Mouse (Mus musculus): Measurements from ENCODE around the gene Brd2. TPM values are rescaled to one million over a fixed set of nuclear protein-coding genes. Genes with fewer than 3 reads are reported as not detected.
A peak's percentile ranks its signal among the peaks of the same experiment; 100 is the strongest.

Brd2 gene
- polyA plus RNA-seq, 1 experiment from 2014 or later = 135 TPM

- H3K4me1 ChIP-seq = peaks cover 9% of the 10 kb centered on the region
- ATAC-seq (ENCODE audit: low FRiP score, low read depth) = 0 out of 2 replicates have a peak, but pooled peaks have one; percentile 19
- H3K9ac ChIP-seq = 0 out of 2 replicates have a peak overlapping the region, but pooled peaks have one; percentile 22
- no peak overlapping the region for H3K27ac ChIP-seq
- WGBS = 27% methylated on average over 18 of the region's 18 CpGs
- H3K36me3 ChIP-seq = no peaks in the 10 kb centered on the region
- no peaks in the 10 kb centered on the region for H3K27me3 ChIP-seq (replicated peaks)
- peak overlapping the region; percentile 39 for H3K4me2 ChIP-seq (replicated peaks)
- no peaks in the 10 kb centered on the region for H3K9me3 ChIP-seq
- no peak overlapping the region for H3K4me3 ChIP-seq
These were observed 6.7 kb upstream of the Brd2 start for GRCm38 (mm10) chr17:34128944-34129791.

GRCm38 (mm10) chr17:34128264-34128937 lies 6.0 kb upstream of the Brd2 start:
- peak overlapping the region; percentile 39 for H3K4me2 ChIP-seq (replicated peaks)
- 28% methylated on average over 13 of the region's 13 CpGs for WGBS
- ATAC-seq (ENCODE audit: low FRiP score, low read depth) = no peak
- H3K9me3 ChIP-seq = no peaks in the 10 kb centered on the region
- H3K4me3 ChIP-seq = no peak overlapping the region
- no peak overlapping the region for H3K9ac ChIP-seq
- no peaks in the 10 kb centered on the region for H3K27me3 ChIP-seq (replicated peaks)
- no peaks in the 10 kb centered on the region for H3K36me3 ChIP-seq
- H3K4me1 ChIP-seq = peaks cover 16% of the 10 kb centered on the region
- no peak overlapping the region for H3K27ac ChIP-seq

GRCm38 (mm10) chr17:34127475-34127874 lies 5.0 kb upstream of the Brd2 start:
- no peaks in the 10 kb centered on the region for H3K36me3 ChIP-seq
- no peaks in the 10 kb centered on the region for H3K27me3 ChIP-seq (replicated peaks)
- H3K9me3 ChIP-seq = no peaks in the 10 kb centered on the region
- WGBS = 20% methylated on average over 6 of the region's 6 CpGs
- no peak for ATAC-seq (ENCODE audit: low FRiP score, low read depth)
- peaks cover 20% of the 10 kb centered on the region for H3K4me1 ChIP-seq
- H3K4me2 ChIP-seq (replicated peaks) = 0 out of 2 replicates have a peak overlapping the region, but pooled peaks have one; percentile 12
- no peak overlapping the region for H3K27ac ChIP-seq
- H3K9ac ChIP-seq = no peak overlapping the region
- H3K4me3 ChIP-seq = no peak overlapping the region

GRCm38 (mm10) chr17:34126826-34127420 lies 4.5 kb upstream of the Brd2 start:
- Histone ChIP-seq H3K4me2 (replicated peaks) (no peak overlapping the region), H3K9me3 (no peaks in the 10 kb centered on the region), H3K27ac (no peak overlapping the region), H3K4me1 (peaks cover 20% of the 10 kb centered on the region), H3K9ac (no peak overlapping the region), H3K4me3 (no peak overlapping the region), H3K27me3 (replicated peaks) (no peaks in the 10 kb centered on the region), H3K36me3 (no peaks in the 10 kb centered on the region)
- WGBS = 31% methylated on average over 9 of the region's 9 CpGs
- no peak for ATAC-seq (ENCODE audit: low FRiP score, low read depth)

GRCm38 (mm10) chr17:34124649-34125048 lies 2.2 kb upstream of the Brd2 start:
- H3K4me1 ChIP-seq = peaks cover 20% of the 10 kb centered on the region
- no peak for ATAC-seq (ENCODE audit: low FRiP score, low read depth)

GRCm38 (mm10) chr17:34123518-34123917 lies 1.1 kb upstream of the Brd2 start:
- 8% methylated on average over 2 of the region's 2 CpGs for WGBS
- no peaks in the 10 kb centered on the region for H3K27me3 ChIP-seq (replicated peaks)
- peaks cover 4% of the 10 kb centered on the region for H3K36me3 ChIP-seq
- H3K4me2 ChIP-seq (replicated peaks) = peak overlapping the region; percentile 99
- ATAC-seq (ENCODE audit: low FRiP score, low read depth) = no peak
- H3K9ac ChIP-seq = peak overlapping the region; percentile 97
- H3K27ac ChIP-seq = no peak overlapping the region
- H3K9me3 ChIP-seq = no peaks in the 10 kb centered on the region
- H3K4me3 ChIP-seq = peak overlapping the region; percentile 96
- peaks cover 13% of the 10 kb centered on the region; the same call in 1 of the 2 replicates for H3K4me1 ChIP-seq

More at GRCm38 (mm10) chr17:34124649-34125048, 2.2 kb upstream of the Brd2 start:
- Histone ChIP-seq H3K27me3 (replicated peaks) (no peaks in the 10 kb centered on the region), H3K9ac (no peak overlapping the region), H3K36me3 (no peaks in the 10 kb centered on the region), H3K27ac (no peak overlapping the region), H3K9me3 (no peaks in the 10 kb centered on the region), H3K4me3 (no peak overlapping the region), H3K4me2 (replicated peaks) (no peak overlapping the region)
- WGBS = 92% methylated on average over 6 of the region's 6 CpGs

- Histone ChIP-seq H3K36me3 (peaks cover 8% of the 10 kb centered on the region), H3K27me3 (replicated peaks) (no peaks in the 10 kb centered on the region), H3K4me2 (replicated peaks) (peak overlapping the region; percentile 99), H3K9ac (peak overlapping the region; percentile 97), H3K27ac (no peak overlapping the region), H3K4me1 (peaks cover 11% of the 10 kb centered on the region; the same call in 1 of the 2 replicates), H3K9me3 (no peaks in the 10 kb centered on the region), H3K4me3 (peak overlapping the region; percentile 96)
- 3% methylated on average over 7 of the region's 7 CpGs for WGBS
- ATAC-seq (ENCODE audit: low FRiP score, low read depth) = no peak
These were observed 677 bp upstream of the Brd2 start for GRCm38 (mm10) chr17:34123111-34123510.

GRCm38 (mm10) chr17:34121879-34122187 lies 601 bp downstream of the Brd2 start:
- Histone ChIP-seq H3K27ac (peak overlapping the region; percentile 100), H3K9ac (peak overlapping the region; percentile 97), H3K4me3 (peak overlapping the region; percentile 96), H3K27me3 (replicated peaks) (no peaks in the 10 kb centered on the region), H3K4me2 (replicated peaks) (peak overlapping the region; percentile 99), H3K36me3 (peaks cover 14% of the 10 kb centered on the region), H3K9me3 (no peaks in the 10 kb centered on the region), H3K4me1 (peaks cover 17% of the 10 kb centered on the region)
- ATAC-seq (ENCODE audit: low FRiP score, low read depth) = peak; percentile 33
- 0% methylated on average over 10 of the region's 10 CpGs for WGBS

GRCm38 (mm10) chr17:34121172-34121878 lies 1.1 kb downstream of the Brd2 start:
- H3K4me2 ChIP-seq (replicated peaks) = peak overlapping the region; percentile 99
- H3K4me1 ChIP-seq = peaks cover 22% of the 10 kb centered on the region
- H3K9me3 ChIP-seq = no peaks in the 10 kb centered on the region
- ATAC-seq (ENCODE audit: low FRiP score, low read depth) = peak; percentile 27
- H3K27ac ChIP-seq = peak overlapping the region; percentile 100
- no peaks in the 10 kb centered on the region for H3K27me3 ChIP-seq (replicated peaks)
- under 1% methylated on average over 32 of the region's 35 CpGs for WGBS
- peak overlapping the region; percentile 97 for H3K9ac ChIP-seq
- peak overlapping the region; percentile 96 for H3K4me3 ChIP-seq
- peaks cover 19% of the 10 kb centered on the region for H3K36me3 ChIP-seq

- peak overlapping the region; percentile 96 for H3K4me3 ChIP-seq
- peak overlapping the region; percentile 97 for H3K9ac ChIP-seq
- H3K4me1 ChIP-seq = peaks cover 23% of the 10 kb centered on the region
- H3K4me2 ChIP-seq (replicated peaks) = peak overlapping the region; percentile 99
- H3K27me3 ChIP-seq (replicated peaks) = no peaks in the 10 kb centered on the region
- peak; percentile 3 for ATAC-seq (ENCODE audit: low FRiP score, low read depth)
- peak overlapping the region; percentile 100 for H3K27ac ChIP-seq
- peaks cover 23% of the 10 kb centered on the region for H3K36me3 ChIP-seq
- under 1% methylated on average over 31 of the region's 31 CpGs for WGBS
- H3K9me3 ChIP-seq = no peaks in the 10 kb centered on the region
These were observed 1.6 kb downstream of the Brd2 start for GRCm38 (mm10) chr17:34120814-34121171.

- Histone ChIP-seq H3K4me2 (replicated peaks) (peak overlapping the region; percentile 99), H3K27me3 (replicated peaks) (no peaks in the 10 kb centered on the region), H3K9me3 (no peaks in the 10 kb centered on the region), H3K4me3 (peak overlapping the region; percentile 96), H3K36me3 (peaks cover 29% of the 10 kb centered on the region), H3K4me1 (peaks cover 23% of the 10 kb centered on the region), H3K9ac (peak overlapping the region; percentile 97), H3K27ac (peak overlapping the region; percentile 100)
- ATAC-seq (ENCODE audit: low FRiP score, low read depth) = peak; percentile 11
- 0% methylated on average over 40 of the region's 42 CpGs for WGBS
These were observed 2.2 kb downstream of the Brd2 start for GRCm38 (mm10) chr17:34120180-34120723.
